Mouse (Mus musculus) thymus, postnatal 25 days (tissue): ENCODE results near the gene Brk1.

Source experiments
- DNase-seq: peaks from one replicate; pipeline ENCODE4 v3.0.0; 2022

The Brk1 gene

DNA sequence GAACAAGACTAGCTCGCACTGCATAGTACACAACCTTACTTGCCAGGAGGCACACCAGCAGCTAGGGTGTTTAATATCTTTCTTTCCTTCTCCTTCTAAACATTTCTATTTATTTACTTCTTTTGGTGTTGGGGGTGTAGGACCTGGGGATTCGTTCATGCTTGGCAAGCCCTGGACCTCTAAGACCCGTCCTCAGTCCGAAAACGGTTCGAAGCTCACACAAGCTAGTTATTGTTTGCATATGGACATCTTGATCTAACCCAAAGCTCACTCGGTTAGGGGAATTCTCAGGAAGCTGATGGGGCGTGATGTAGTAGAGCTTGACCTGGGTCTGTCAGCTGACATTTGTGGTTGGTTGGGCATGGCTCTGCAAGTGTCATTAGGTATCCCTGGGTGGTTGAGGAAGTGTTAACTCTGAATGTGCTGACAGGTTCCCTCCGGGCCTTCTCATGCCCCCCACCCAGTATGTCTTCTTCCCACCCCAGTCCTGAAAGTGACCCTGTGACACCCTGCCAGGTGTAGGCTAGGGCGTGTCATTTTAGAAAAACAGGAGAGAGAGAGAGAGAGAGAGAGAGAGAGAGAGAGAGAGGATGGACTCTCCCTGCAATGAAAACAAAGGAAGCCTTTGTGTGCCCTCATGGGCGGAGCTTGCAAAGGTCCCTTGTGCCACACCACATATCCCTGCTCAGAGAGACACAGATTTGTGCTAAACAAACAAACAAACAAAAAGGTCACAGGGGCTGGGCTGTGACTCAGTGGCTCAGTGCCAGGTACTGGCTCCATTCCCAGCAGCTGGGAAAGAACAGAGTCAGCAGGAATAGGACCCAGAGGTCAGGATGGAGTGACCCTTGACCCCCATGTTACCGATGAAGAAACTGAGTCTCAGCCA is 57.0 kb downstream of the Brk1 start:
- no peak for DNase-seq

DNA sequence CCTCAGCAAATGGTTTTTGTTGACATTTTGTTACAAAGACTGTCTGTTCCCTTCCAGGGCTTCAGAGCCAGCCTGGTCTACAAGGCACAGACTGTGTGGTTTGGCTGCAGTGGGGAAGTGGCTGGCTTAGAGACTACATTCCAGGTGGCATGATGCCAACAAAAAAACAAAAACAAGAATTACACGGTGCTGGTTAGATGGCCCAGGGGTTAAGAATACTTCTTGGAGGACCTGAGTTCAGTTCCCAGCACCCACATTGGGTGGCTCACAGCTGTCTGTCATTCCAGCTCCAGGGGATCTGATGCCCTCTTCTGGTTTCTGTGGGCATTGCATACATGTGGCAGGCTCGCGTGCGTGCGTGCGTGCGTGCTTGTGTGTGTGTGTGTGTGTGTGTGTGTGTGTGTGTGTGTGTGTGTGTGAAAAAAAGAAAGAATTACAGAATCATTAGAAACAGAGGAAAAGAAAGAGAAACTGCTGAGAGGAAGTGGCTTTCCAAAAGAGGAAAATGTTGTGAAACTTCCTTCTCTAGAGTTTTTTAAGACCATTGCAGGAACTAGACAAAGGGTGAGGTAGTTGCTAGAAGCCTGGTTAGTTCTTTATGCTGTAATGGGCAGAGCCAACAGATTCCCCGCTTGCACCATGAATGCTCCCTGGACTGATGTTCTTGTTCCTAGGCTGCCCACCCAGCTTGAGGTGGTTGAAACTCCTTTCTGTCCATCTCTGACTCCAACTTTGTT is 58.6 kb downstream of the Brk1 start:
- no peak for DNase-seq

DNA sequence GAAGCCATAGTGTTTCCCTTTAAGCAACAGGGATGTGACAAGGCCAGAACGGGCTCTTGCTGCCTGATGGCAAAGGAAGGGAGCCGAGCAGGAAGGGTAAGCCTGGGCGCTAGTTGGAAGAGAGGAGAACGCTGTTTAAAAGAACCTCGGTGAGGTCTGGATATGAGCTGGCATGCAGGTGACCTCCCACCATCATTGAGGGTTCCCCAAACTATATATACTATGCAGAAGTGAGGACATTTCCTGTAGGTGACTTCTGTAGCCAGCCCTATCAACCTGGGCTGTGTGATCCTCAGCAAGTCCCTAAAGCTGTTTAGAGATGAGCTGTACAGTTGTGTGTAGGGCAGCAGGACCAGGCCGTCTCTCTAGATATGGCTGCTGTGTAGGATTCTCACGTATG is 59.7 kb downstream of the Brk1 start:
- DNase-seq: no peak
